8 mouse cellular contexts compared by ENCODE assay signal in the genomic region with DNA sequence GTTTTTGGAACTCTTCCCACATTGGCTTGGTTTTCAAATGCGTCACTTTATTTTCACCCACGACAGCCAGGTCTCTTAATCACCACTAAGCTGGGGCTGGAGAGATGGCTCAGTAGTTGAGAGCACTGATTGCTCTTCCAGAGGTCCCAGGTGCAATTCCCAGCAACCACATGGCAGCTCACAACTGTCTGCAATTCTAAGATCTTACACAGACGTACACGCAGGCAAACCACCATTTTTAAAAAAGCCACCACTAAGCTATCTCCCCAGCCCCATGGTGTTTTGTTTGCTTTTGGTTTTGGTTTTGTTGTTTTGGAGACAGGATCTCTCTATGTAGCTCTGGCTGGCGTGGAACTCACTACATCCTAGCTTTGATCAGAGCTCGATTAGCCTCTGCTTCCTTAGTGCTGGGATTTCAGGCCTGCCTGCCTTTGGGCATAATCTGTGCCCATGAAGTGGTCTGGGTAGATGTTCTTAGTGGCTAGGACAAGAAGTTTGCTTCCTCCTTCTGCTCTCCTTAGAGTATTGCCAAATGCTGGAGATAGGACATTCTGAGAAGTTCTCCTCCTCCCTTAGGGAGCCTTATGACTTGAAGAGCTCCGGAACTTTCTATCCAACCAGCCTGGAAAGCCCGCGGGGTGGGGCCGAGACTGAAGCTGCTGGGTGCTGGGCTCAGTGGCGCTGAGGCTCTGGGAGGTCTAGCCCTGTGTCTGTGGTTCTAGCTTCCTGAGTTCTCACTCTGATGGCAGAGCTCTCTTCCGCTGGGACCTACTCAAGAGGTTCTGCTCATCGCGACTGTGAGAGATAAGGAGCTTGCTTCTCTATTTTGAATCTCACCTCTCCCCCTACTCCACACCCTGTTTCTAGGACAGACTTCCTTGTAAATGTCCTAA. TPM values are rescaled to one million over a fixed set of nuclear protein-coding genes. Genes with fewer than 3 reads are reported as not detected.
A peak's percentile ranks its signal among the peaks of the same experiment; 100 is the strongest.
DNase-seq lines count a peak whose midpoint lies in the region; ATAC-seq and TF ChIP-seq lines count a peak whose summit lies in the region.

No protein-coding gene starts in this region.

- ATAC-seq in heart, embryonic 14.5 days (ENCODE audit: insufficient number of reproducible peaks, insufficient read depth, low FRiP score, low read depth): 0 out of 2 replicates have a peak, but pooled peaks have one; percentile 28

- TF ChIP-seq CTCF in thymus, adult 2 months (IDR thresholded peaks at IDR 0.05; ENCODE audit: borderline replicate concordance, control insufficient read depth, extremely low read depth, insufficient read depth, low read length, poor library complexity): no peak
- no peak for TF ChIP-seq CTCF in left cerebral cortex, adult 2 months (IDR thresholded peaks at IDR 0.05)

- H3K9ac ChIP-seq in heart, embryonic 14.5 days (ENCODE audit: low read length): no peak overlapping the region

- WGBS in heart, embryonic 14.5 days: 65% methylated on average over 14 of the region's 14 CpGs
- 10% methylated on average over 14 of the region's 14 CpGs for WGBS in thymus, adult 2 months

- H3K4me1 ChIP-seq in heart, embryonic 14.5 days (ENCODE audit: control insufficient read depth in 2 of 2, insufficient read depth in 2 of 2, low read length in 2 of 2): no peaks in the 10 kb centered on the region
- peaks cover 10% of the 10 kb centered on the region for H3K4me1 ChIP-seq in thymus, adult 2 months (replicated peaks; ENCODE audit: control insufficient read depth, insufficient read depth, low read length)

- H3K27me3 ChIP-seq in heart, embryonic 14.5 days (ENCODE audit: control insufficient read depth, insufficient read depth, low read length): no peaks in the 10 kb centered on the region
- no peaks in the 10 kb centered on the region for H3K27me3 ChIP-seq in thymus, adult 2 months (ENCODE audit: control insufficient read depth, insufficient read depth, low read length)

- DNase-seq in heart, adult 11 months: peak; percentile 97
- DNase-seq in heart, postnatal 4 days: no peak
- peak; percentile 41 for DNase-seq in lung, postnatal 25 days (ENCODE audit: low spot score)
- peak; percentile 69 for DNase-seq in thymus, adult 2 months
- no peak for DNase-seq in cerebellum, adult 11-12 months
- no peak for DNase-seq in left cerebral cortex, adult 2 months (ENCODE audit: extremely low spot score in 1 of 2, low spot score in 2 of 2)
- DNase-seq in kidney, postnatal 36 days: no peak

- H3K27ac ChIP-seq in heart, embryonic 14.5 days (replicated peaks in 1 of 2; ENCODE audit: control insufficient read depth in 1 of 2, insufficient read depth in 1 of 2, low read depth in 2 of 2, low read length in 2 of 2): no peak overlapping the region
- peak overlapping the region; percentile 89 for H3K27ac ChIP-seq in thymus, adult 2 months (ENCODE audit: control insufficient read depth, insufficient read depth, low read length)
- H3K27ac ChIP-seq in left cerebral cortex, adult 2 months: no peak overlapping the region

- intact Hi-C loops in left cerebral cortex, adult 2 months (cut with DNase I): no loop called here

- H3K36me3 ChIP-seq in heart, embryonic 14.5 days (ENCODE audit: control insufficient read depth, insufficient read depth, low read length): no peaks in the 10 kb centered on the region
- no peaks in the 10 kb centered on the region for H3K36me3 ChIP-seq in thymus, adult 2 months (ENCODE audit: control insufficient read depth, insufficient read depth, low read length)

- H3K4me2 ChIP-seq in heart, embryonic 14.5 days (ENCODE audit: low read length): no peak overlapping the region

- H3K4me3 ChIP-seq in heart, embryonic 14.5 days (ENCODE audit: control insufficient read depth in 1 of 2, insufficient read depth in 1 of 2, low read depth in 1 of 2, low read length in 2 of 2): no peak overlapping the region
- no peak overlapping the region; the same call in 1 of the 2 replicates for H3K4me3 ChIP-seq in thymus, adult 2 months (ENCODE audit: control insufficient read depth, insufficient read depth, low read length)
- no peak overlapping the region for H3K4me3 ChIP-seq in left cerebral cortex, adult 2 months

- H3K9me3 ChIP-seq in heart, embryonic 14.5 days (ENCODE audit: control insufficient read depth, low read length): no peaks in the 10 kb centered on the region

- peak; percentile 52; the same call in 1 of the 2 replicates for TF ChIP-seq POLR2A in thymus, adult 2 months (IDR thresholded peaks at IDR 0.05; ENCODE audit: control insufficient read depth, extremely low read depth, insufficient read depth, low read length, poor library complexity)

RNA-seq across cellular contexts. Expression of gene Phf20, which starts 6.0 kb away (rescaled TPM):
- 10 to 100 TPM; 20.5 to 21.3 TPM for total RNA-seq in heart, postnatal 4 days (2021)
- polyA plus RNA-seq in heart, embryonic 14.5 days (2014; fragmentation: Nextera tagmentation; extraction: Ambion mirVana): 44.6 and 51.3 TPM in 2 replicates
- polyA plus RNA-seq in thymus, adult 2 months (2012; rRNA removed): 23.1 and 25.2 TPM in 2 replicates
- 10 to 100 TPM; 82.7 to 85.6 TPM for total RNA-seq in left cerebral cortex, adult 2 months (2021)

RNA-seq across cellular contexts. Expression of gene Rbm39, which starts 10.2 kb away (rescaled TPM):
- 100 to 1,000 TPM; 264 to 286 TPM for total RNA-seq in heart, postnatal 4 days (2021)
- 407 and 423 TPM in 2 replicates for polyA plus RNA-seq in heart, embryonic 14.5 days (2014; fragmentation: Nextera tagmentation; extraction: Ambion mirVana)
- 145 and 182 TPM in 2 replicates for polyA plus RNA-seq in thymus, adult 2 months (2012; rRNA removed)
- 100 to 1,000 TPM; 286 to 301 TPM for total RNA-seq in left cerebral cortex, adult 2 months (2021)

RNA-seq across cellular contexts. Expression of gene Nfs1, which starts 46.3 kb away (rescaled TPM):
- total RNA-seq in heart, postnatal 4 days (2021): 10 to 100 TPM; 51.5 to 51.9 TPM
- 63.8 and 64.8 TPM in 2 replicates for polyA plus RNA-seq in heart, embryonic 14.5 days (2014; fragmentation: Nextera tagmentation; extraction: Ambion mirVana)
- polyA plus RNA-seq in thymus, adult 2 months (2012; rRNA removed): 52.7 and 53.8 TPM in 2 replicates
- 10 to 100 TPM; 36.3 to 42.0 TPM for total RNA-seq in left cerebral cortex, adult 2 months (2021)

RNA-seq across cellular contexts. Expression of gene Romo1, which starts 46.4 kb away (rescaled TPM):
- total RNA-seq in heart, postnatal 4 days (2021): 100 to 1,000 TPM; 273 to 278 TPM
- 463 and 501 TPM in 2 replicates for polyA plus RNA-seq in heart, embryonic 14.5 days (2014; fragmentation: Nextera tagmentation; extraction: Ambion mirVana)
- polyA plus RNA-seq in thymus, adult 2 months (2012; rRNA removed): 214 and 241 TPM in 2 replicates
- total RNA-seq in left cerebral cortex, adult 2 months (2021): 100 to 1,000 TPM; 142 to 153 TPM

Comparison
In these comparisons a context has a peak if more than half of its experiments do, and no peak if none do; other contexts are left out.
1. DNase-seq: peak in heart, adult 11 months (single experiment), lung, postnatal 25 days (single experiment) and thymus, adult 2 months (single experiment); none in heart, postnatal 4 days (single experiment), cerebellum, adult 11-12 months (single experiment), left cerebral cortex, adult 2 months (0 of 2) and kidney, postnatal 36 days (0 of 2).